Mouse (Mus musculus) embryonic facial prominence, embryonic 11.5 days (tissue): ENCODE measurements around the gene Ces2f. TPM values are rescaled to one million over a fixed set of nuclear protein-coding genes. Genes with fewer than 3 reads are reported as not detected.

ENCODE experiments used
- ATAC-seq: fragments of 200-750 bp; cut with Nextera tagmentation; replicated peaks from 2 replicates; pipeline ENCODE4 v1.8.0; 2017; ENCODE audit warnings: low read depth; ENCODE audit not compliant: insufficient number of reproducible peaks, low FRiP score, low TSS enrichment
- DNase-seq: peaks from one replicate; pipeline ENCODE4 v3.0.0-alpha.2; 2015; ENCODE audit warnings: low spot score
- H3K27ac ChIP-seq: fragments of 300-500 bp; sonication (generic); replicated peaks from 2 replicates; pipeline ENCODE4 v1.5.1; 2014; ENCODE audit warnings: mild to moderate bottlenecking, low read depth, low read length, control low read depth
- H3K27me3 ChIP-seq: fragments of 300-500 bp; sonication (generic); 2 replicates; pipeline ENCODE4 v1.6.1; 2014; ENCODE audit warnings: mild to moderate bottlenecking, low read length, moderate library complexity, mixed read lengths; ENCODE audit not compliant: control insufficient read depth, insufficient read depth
- H3K36me3 ChIP-seq: fragments of 300-500 bp; sonication (generic); replicated peaks from 2 replicates; pipeline ENCODE4 v1.6.1; 2014; ENCODE audit warnings: low read depth, mild to moderate bottlenecking, low read length, moderate library complexity, mixed read lengths; ENCODE audit not compliant: control insufficient read depth, insufficient read depth
- H3K4me1 ChIP-seq: fragments of 300-500 bp; sonication (generic); 2 replicates; pipeline ENCODE4 v1.6.1; 2014; ENCODE audit warnings: low read length, mixed read lengths; ENCODE audit not compliant: control insufficient read depth, insufficient read depth
- H3K4me2 ChIP-seq: fragments of 300-500 bp; sonication (generic); 2 replicates; pipeline ENCODE4 v1.6.1; 2014; ENCODE audit warnings: low read depth, mild to moderate bottlenecking, control low read depth, low read length, moderate library complexity
- H3K4me3 ChIP-seq: fragments of 300-500 bp; sonication (generic); 2 replicates; pipeline ENCODE4 v1.5.1; 2014; ENCODE audit warnings: low read depth, low read length, control low read depth
- H3K9ac ChIP-seq: fragments of 300-500 bp; sonication (generic); replicated peaks from 2 replicates; pipeline ENCODE4 v1.6.1; 2014; ENCODE audit warnings: mild to moderate bottlenecking, control low read depth, low read length
- H3K9me3 ChIP-seq: fragments of 300-500 bp; sonication (generic); replicated peaks from 2 replicates; pipeline ENCODE4 v1.6.1; 2016; ENCODE audit warnings: mild to moderate bottlenecking, low read length, inconsistent platforms, mixed read lengths; ENCODE audit not compliant: control insufficient read depth
- WGBS: fragments of 180-500 bp; shearing (Covaris S2); extraction: QIAGEN DNeasy Blood & Tissue Kit; methylation state at CpG from one replicate; pipeline ENCODE4 v1.1.7; 2014; 5-methylcytosine and 5-hydroxymethylcytosine counted together
- polyA plus RNA-seq: library from polyadenylated mRNA; unstranded; fragments of >200 nt; fragmentation: Nextera tagmentation; extraction: Ambion mirVana; gene quantifications from 2 replicates; pipeline ENCODE4 v1.2.1, GENCODE M21; 2014

Gene Ces2f
- polyA plus RNA-seq, 1 experiment from 2014 or later: not detected

- DNase-seq: no peak
- Histone ChIP-seq H3K4me1 (no peaks in the 10 kb centered on the region), H3K4me2 (no peak overlapping the region), H3K4me3 (no peak overlapping the region), H3K27me3 (no peaks in the 10 kb centered on the region), H3K9me3 (no peaks in the 10 kb centered on the region), H3K27ac (no peak overlapping the region), H3K9ac (no peak overlapping the region), H3K36me3 (no peaks in the 10 kb centered on the region)
- no peak for ATAC-seq
- 83% methylated on average over 5 of the region's 5 CpGs for WGBS
These were observed 1.9 kb downstream of the Ces2f start for GRCm38 (mm10) chr8:104949031-104949430.

DNA sequence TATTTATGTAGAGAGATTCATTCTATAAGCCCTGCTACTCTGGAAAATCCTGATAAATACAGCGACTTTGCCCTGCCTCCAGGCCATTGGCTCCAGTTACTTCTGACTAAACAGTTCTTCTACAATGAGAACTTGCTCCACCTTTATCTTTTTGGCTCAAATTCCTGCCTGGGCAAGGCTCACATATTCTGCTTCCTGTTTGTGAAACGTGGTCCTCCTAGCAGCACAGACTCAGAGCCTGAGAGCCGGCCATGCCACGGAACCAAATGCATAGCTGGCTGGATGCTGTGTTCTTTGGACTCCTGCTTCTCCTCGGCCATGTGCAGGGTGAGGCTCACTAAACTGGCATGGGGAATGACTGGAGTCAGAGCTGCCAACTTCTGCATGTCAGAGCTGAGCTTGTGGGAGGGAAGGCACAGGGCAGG lies 14.4 kb downstream of the Ces2f start, which contains the start of gene Ces2g:
Ces2g (plus strand) TSS at position 182 of the 425 bp plus-strand sequence.
- Histone ChIP-seq H3K9me3 (no peaks in the 10 kb centered on the region), H3K4me2 (no peak within 1 kb of the TSS), H3K4me1 (no peaks in the 10 kb centered on the region), H3K27ac (no peak within 1 kb of the TSS), H3K36me3 (no peaks in the 10 kb centered on the region), H3K4me3 (no peak within 1 kb of the TSS), H3K9ac (no peak within 1 kb of the TSS), H3K27me3 (no peaks in the 10 kb centered on the region)
- DNase-seq (no peak), ATAC-seq (no peak)
- 72% methylated on average over 5 of the region's 5 CpGs for WGBS

GRCm38 (mm10) chr8:104962229-104962901 lies 15.2 kb downstream of the Ces2f start:
- WGBS: 80% methylated on average over 8 of the region's 8 CpGs
- DNase-seq: no peak
- no peak overlapping the region for H3K4me2 ChIP-seq
- H3K9me3 ChIP-seq: no peaks in the 10 kb centered on the region
- ATAC-seq: no peak
- no peaks in the 10 kb centered on the region for H3K27me3 ChIP-seq
- H3K9ac ChIP-seq: no peak overlapping the region
- no peak overlapping the region for H3K4me3 ChIP-seq
- no peak overlapping the region for H3K27ac ChIP-seq
- H3K36me3 ChIP-seq: no peaks in the 10 kb centered on the region
- H3K4me1 ChIP-seq: no peaks in the 10 kb centered on the region

DNA sequence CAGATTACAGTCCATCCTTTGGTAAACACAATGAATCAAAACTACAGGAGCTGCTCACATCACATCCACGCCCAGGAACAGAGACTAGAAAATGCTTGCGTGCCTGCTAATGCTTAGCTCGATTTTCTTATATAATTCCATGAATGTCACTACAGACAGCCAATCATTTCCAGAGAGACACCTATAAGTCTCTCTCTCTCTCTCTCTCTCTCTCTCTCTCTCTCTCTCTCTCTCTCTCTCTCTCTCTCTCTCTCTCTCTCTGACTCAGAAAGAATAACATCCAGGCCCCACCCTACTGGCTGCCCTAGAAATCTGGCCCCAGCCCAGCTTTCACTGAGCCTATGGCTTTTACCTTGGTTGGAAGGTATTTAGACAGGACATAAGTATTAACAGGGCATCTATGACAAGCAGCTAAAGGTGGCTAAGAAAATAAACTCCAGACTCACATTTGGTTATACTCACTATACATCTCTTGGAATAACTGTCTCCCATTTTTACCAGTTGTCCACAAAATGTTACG lies 16.3 kb downstream of the Ces2f start:
- Histone ChIP-seq H3K9me3 (no peaks in the 10 kb centered on the region), H3K9ac (no peak overlapping the region), H3K36me3 (no peaks in the 10 kb centered on the region), H3K4me1 (no peaks in the 10 kb centered on the region), H3K4me2 (no peak overlapping the region), H3K27ac (no peak overlapping the region), H3K4me3 (no peak overlapping the region), H3K27me3 (no peaks in the 10 kb centered on the region)
- DNase-seq (no peak), ATAC-seq (no peak)
- WGBS: 89% methylated on average over 4 of the region's 4 CpGs

- no peaks in the 10 kb centered on the region for H3K27me3 ChIP-seq
- no peak overlapping the region for H3K4me3 ChIP-seq
- no peak overlapping the region for H3K27ac ChIP-seq
- DNase-seq (no peak), ATAC-seq (no peak)
- no peaks in the 10 kb centered on the region for H3K4me1 ChIP-seq
- no peak overlapping the region for H3K4me2 ChIP-seq
- H3K9ac ChIP-seq: no peak overlapping the region
- H3K36me3 ChIP-seq: no peaks in the 10 kb centered on the region
- 87% methylated on average over 5 of the region's 5 CpGs for WGBS
- no peaks in the 10 kb centered on the region; the same call in 1 of the 2 replicates for H3K9me3 ChIP-seq
These were observed 37.0 kb downstream of the Ces2f start for GRCm38 (mm10) chr8:104984126-104984525.

DNA sequence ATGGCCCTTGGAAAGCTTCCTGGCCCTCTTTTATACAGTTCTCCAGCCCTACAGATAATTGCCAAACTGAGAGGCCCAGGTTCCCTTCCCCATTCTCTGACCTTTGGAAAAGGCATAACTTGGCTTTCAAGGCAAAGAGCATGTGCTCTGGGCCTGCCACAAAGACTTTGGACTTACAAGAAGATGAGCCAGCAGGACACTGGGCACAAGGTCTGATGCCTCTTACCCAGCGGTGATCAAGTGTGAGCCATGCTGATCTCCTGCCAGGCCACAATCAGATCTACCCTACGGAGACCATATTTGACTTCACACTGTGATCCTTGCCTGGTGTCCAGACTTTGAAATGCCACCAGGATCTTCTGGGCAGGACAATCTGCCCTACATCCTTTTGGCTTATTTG lies 37.8 kb downstream of the Ces2f start:
- ATAC-seq: no peak
- no peaks in the 10 kb centered on the region for H3K4me1 ChIP-seq

GRCm38 (mm10) chr8:104998191-104998590 lies 51.0 kb downstream of the Ces2f start:
- no peaks in the 10 kb centered on the region for H3K36me3 ChIP-seq
- H3K27me3 ChIP-seq: no peaks in the 10 kb centered on the region
- H3K27ac ChIP-seq: no peak overlapping the region
- DNase-seq: no peak
- 81% methylated on average over 6 of the region's 6 CpGs for WGBS
- no peak overlapping the region for H3K9ac ChIP-seq
- no peak overlapping the region for H3K4me3 ChIP-seq
- no peaks in the 10 kb centered on the region for H3K4me1 ChIP-seq
- H3K4me2 ChIP-seq: no peak overlapping the region
- no peaks in the 10 kb centered on the region for H3K9me3 ChIP-seq
- no peak for ATAC-seq

More for the DNA sequence above, 37.8 kb downstream of the Ces2f start:
- H3K27me3 ChIP-seq: no peaks in the 10 kb centered on the region
- no peak overlapping the region for H3K9ac ChIP-seq
- no peak for DNase-seq
- no peaks in the 10 kb centered on the region; the same call in 1 of the 2 replicates for H3K9me3 ChIP-seq
- WGBS: 96% methylated on average over 2 of the region's 2 CpGs
- no peak overlapping the region for H3K27ac ChIP-seq
- no peak overlapping the region for H3K4me2 ChIP-seq
- no peak overlapping the region for H3K4me3 ChIP-seq
- H3K36me3 ChIP-seq: no peaks in the 10 kb centered on the region

DNA sequence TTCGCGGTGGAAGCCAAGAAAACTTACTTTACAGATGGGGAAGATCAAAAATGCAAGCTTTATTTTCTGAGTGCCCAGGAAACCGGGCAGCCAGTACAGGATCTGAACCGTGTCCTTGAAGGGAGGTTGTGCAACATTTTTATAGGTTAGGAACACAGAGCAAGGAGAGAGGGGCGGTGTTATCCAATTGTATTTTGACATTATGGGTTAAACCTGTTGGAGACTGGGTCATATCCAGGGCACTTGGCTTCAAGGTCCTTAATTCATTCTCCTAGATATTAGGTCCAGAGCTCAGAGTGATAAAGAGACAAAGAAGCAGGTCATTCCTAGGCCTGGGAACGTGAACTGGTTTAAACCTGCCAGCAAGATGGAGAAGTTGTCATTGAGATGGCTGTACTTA lies 52.0 kb downstream of the Ces2f start:
- 82% methylated on average over 6 of the region's 6 CpGs for WGBS
- ATAC-seq: no peak
- H3K4me1 ChIP-seq: no peaks in the 10 kb centered on the region
- no peaks in the 10 kb centered on the region for H3K36me3 ChIP-seq
- H3K9me3 ChIP-seq: no peaks in the 10 kb centered on the region
- H3K27ac ChIP-seq: no peak overlapping the region
- H3K27me3 ChIP-seq: no peaks in the 10 kb centered on the region
- H3K9ac ChIP-seq: no peak overlapping the region
- no peak for DNase-seq
- H3K4me3 ChIP-seq: no peak overlapping the region
- H3K4me2 ChIP-seq: no peak overlapping the region
